Mouse (Mus musculus): ENCODE results near the gene Smarcd1.

- no peak for TF ChIP-seq CTCF (IDR thresholded peaks at IDR 0.05; ENCODE audit: insufficient read depth, low read depth, low read length)
- TF ChIP-seq POLR2A (IDR thresholded peaks at IDR 0.05; ENCODE audit: insufficient read depth, low read depth, low read length), result no peak
Observed at GRCm38 (mm10) chr15:99715361-99715865, 13.5 kb downstream of the Smarcd1 start.

Data from olfactory bulb, adult 2 months (tissue).